Mouse (Mus musculus): ENCODE measurements at regions not wholly inside any gene's neighbourhood (a gene's known extent, or its start where the extent isn't known, plus 50 kb on each side); places are given as distances from the start of the nearest gene placed in this dataset.

DNA sequence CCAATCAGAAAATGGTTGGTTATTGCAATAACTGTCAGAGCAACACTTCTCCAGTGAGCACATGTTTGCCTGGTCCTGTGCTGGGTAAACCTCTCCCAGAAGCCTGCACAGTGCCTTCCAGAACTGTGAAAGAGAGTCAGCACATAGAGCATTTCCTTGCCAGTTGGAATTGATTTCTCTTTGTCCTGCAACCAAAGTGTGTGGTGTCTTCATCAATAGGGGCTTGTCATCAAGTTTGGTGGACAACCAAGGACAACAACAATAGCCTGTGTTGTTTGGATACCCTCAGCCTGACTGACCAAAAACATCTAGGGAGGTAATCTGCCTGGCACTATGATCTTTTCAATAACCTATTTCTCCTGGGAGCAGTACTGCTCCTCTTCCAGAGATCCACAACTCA, 108.6 kb upstream of the Stard3nl start:
- TF ChIP-seq POLR2A (IDR thresholded peaks at IDR 0.05; ENCODE audit: extremely low read depth, insufficient read depth, low read length) (no peak), CTCF (IDR thresholded peaks at IDR 0.05; ENCODE audit: low read depth, low read length) (no peak)

All from liver, adult 2 months (tissue).